Comparison of ENCODE assay signal across 8 mouse cellular contexts in the genomic region with DNA sequence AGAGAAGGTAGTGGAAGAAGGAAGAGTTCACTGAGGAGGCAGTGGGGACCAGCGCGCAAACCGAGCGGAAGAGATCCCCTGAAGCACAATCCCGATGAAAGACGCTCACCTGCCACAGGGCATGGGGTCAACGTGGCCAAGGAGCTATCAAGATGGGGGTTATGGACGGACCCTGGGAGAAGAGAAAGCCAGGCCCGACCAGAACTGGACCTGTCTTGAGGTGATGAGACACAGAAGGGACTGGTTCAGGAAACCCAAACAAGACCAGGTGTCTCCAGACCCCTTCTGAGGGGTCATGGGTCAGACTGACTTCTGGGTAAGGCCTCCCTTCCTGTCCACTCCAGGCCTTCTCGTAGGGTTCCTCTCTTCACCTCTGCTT. TPM values are rescaled to one million over a fixed set of nuclear protein-coding genes. Genes with fewer than 3 reads are reported as not detected.
DNase-seq lines count a peak whose midpoint lies in the region; ATAC-seq and TF ChIP-seq lines count a peak whose summit lies in the region.

No protein-coding gene starts in this region.

- DNase-seq in heart, postnatal 36 days, result no peak
- DNase-seq in MEL (ENCODE audit: low read depth, low spot score), result no peak
- DNase-seq in hindbrain, embryonic 11.5 days (ENCODE audit: low spot score), result no peak
- no peak for DNase-seq in midbrain, embryonic 11.5 days (ENCODE audit: low spot score, missing footprints)
- DNase-seq in c-Kit-positive CD71-positive TER-119-positive erythroid progenitor cells, embryonic 14.5 days (ENCODE audit: low spot score), result no peak
- DNase-seq in left cerebral cortex, postnatal 4 days, result no peak
- no peak for DNase-seq in adrenal gland, postnatal 10 days

- H3K27me3 ChIP-seq in heart, embryonic 15.5 days, result no peaks in the 10 kb centered on the region
- no peaks in the 10 kb centered on the region for H3K27me3 ChIP-seq in MEL (ENCODE audit: control insufficient read depth in 1 of 2, insufficient read depth in 2 of 2, low read length in 2 of 2)
- H3K27me3 ChIP-seq in hindbrain, embryonic 11.5 days (ENCODE audit: control insufficient read depth, insufficient read depth, low read length), result no peaks in the 10 kb centered on the region
- no peaks in the 10 kb centered on the region for H3K27me3 ChIP-seq in midbrain, embryonic 11.5 days (ENCODE audit: control insufficient read depth, insufficient read depth, low read length)

- peaks cover 34% of the 10 kb centered on the region for H3K36me3 ChIP-seq in heart, embryonic 15.5 days
- peaks cover 2% of the 10 kb centered on the region in 2 experiments; a peak in 2 of 4 replicates for H3K36me3 ChIP-seq in MEL (ENCODE audit: control insufficient read depth in 1 of 2, insufficient read depth in 2 of 2, low read length in 2 of 2)
- no peaks in the 10 kb centered on the region for H3K36me3 ChIP-seq in hindbrain, embryonic 11.5 days (ENCODE audit: control insufficient read depth, insufficient read depth, low read length)
- H3K36me3 ChIP-seq in midbrain, embryonic 11.5 days (ENCODE audit: control insufficient read depth, insufficient read depth, low read length), result peaks cover 4% of the 10 kb centered on the region; the same call in 1 of the 2 replicates

- 5% methylated on average over 10 of the region's 10 CpGs for WGBS in heart, embryonic 15.5 days
- WGBS in hindbrain, embryonic 11.5 days, result 12% methylated on average over 10 of the region's 10 CpGs
- WGBS in midbrain, embryonic 11.5 days, result 11% methylated on average over 10 of the region's 10 CpGs

- peaks cover 4% of the 10 kb centered on the region for H3K79me2 ChIP-seq in MEL (ENCODE audit: control insufficient read depth, insufficient read depth, low read length, poor library complexity)

- no peak for TF ChIP-seq POLR2A in MEL (IDR thresholded peaks at IDR 0.05; ENCODE audit: control insufficient read depth in 1 of 2, insufficient read depth in 1 of 2, low read depth in 1 of 2, low read length in 2 of 2, poor library complexity in 1 of 2)

- peak overlapping the region; percentile 99 for H3K4me3 ChIP-seq in heart, embryonic 15.5 days
- H3K4me3 ChIP-seq in MEL (ENCODE audit: control insufficient read depth in 1 of 2, insufficient read depth in 1 of 2, low read depth in 2 of 2, low read length in 2 of 2), result peak overlapping the region; percentile 90 to 92
- peak overlapping the region; percentile 91 for H3K4me3 ChIP-seq in hindbrain, embryonic 11.5 days (ENCODE audit: low read depth, low read length)
- H3K4me3 ChIP-seq in midbrain, embryonic 11.5 days (ENCODE audit: low read depth, low read length), result peak overlapping the region; percentile 94

- intact Hi-C loops in heart, postnatal 36 days (cut with DNase I), result loop anchor here (1.0 to 2.0 kb wide), 2 partner anchors 23 to 43 kb away; a partner anchor contains a TSS
- intact Hi-C loops in left cerebral cortex, postnatal 4 days (cut with DNase I), result no loop called here

- no peak for ATAC-seq in heart, embryonic 15.5 days (replicated peaks; ENCODE audit: insufficient number of reproducible peaks, insufficient read depth, low FRiP score, low read depth)
- ATAC-seq in hindbrain, embryonic 11.5 days (ENCODE audit: low FRiP score), result no peak; the same call in 1 of the 2 replicates
- no peak; the same call in 1 of the 2 replicates for ATAC-seq in midbrain, embryonic 11.5 days (ENCODE audit: low FRiP score)

- H3K9me3 ChIP-seq in heart, embryonic 15.5 days (replicated peaks), result no peaks in the 10 kb centered on the region
- H3K9me3 ChIP-seq in MEL (replicated peaks; ENCODE audit: insufficient read depth, low read length), result no peaks in the 10 kb centered on the region
- H3K9me3 ChIP-seq in hindbrain, embryonic 11.5 days (ENCODE audit: control insufficient read depth, low read length), result no peaks in the 10 kb centered on the region
- H3K9me3 ChIP-seq in midbrain, embryonic 11.5 days (ENCODE audit: control insufficient read depth, low read length), result no peaks in the 10 kb centered on the region

- peak overlapping the region; percentile 88 for H3K4me2 ChIP-seq in heart, embryonic 15.5 days
- peak overlapping the region; percentile 86 for H3K4me2 ChIP-seq in hindbrain, embryonic 11.5 days (replicated peaks; ENCODE audit: low read depth, low read length)
- peak overlapping the region; percentile 86 for H3K4me2 ChIP-seq in midbrain, embryonic 11.5 days

- peak overlapping the region; percentile 88 for H3K27ac ChIP-seq in heart, embryonic 15.5 days
- no peak overlapping the region; the same call in 1 of the 2 replicates for H3K27ac ChIP-seq in MEL (ENCODE audit: control insufficient read depth, low read depth, low read length)
- peak overlapping the region; percentile 82; the same call in 1 of the 2 replicates for H3K27ac ChIP-seq in hindbrain, embryonic 11.5 days (ENCODE audit: low read depth, low read length)
- H3K27ac ChIP-seq in midbrain, embryonic 11.5 days (ENCODE audit: low read depth, low read length), result peak overlapping the region; percentile 35; the same call in 1 of the 2 replicates

- H3K4me1 ChIP-seq in heart, embryonic 15.5 days (replicated peaks), result peaks cover 12% of the 10 kb centered on the region
- H3K4me1 ChIP-seq in MEL (ENCODE audit: control insufficient read depth in 1 of 2, insufficient read depth in 2 of 2, low read length in 2 of 2), result peaks cover 0 to 5% of the 10 kb centered on the region in 2 experiments; a peak in 1 of 4 replicates
- 0 out of 2 replicates have a peak, but pooled peaks cover 2% of the 10 kb centered on the region for H3K4me1 ChIP-seq in hindbrain, embryonic 11.5 days (replicated peaks; ENCODE audit: control insufficient read depth, insufficient read depth, low read length)
- peaks cover 7% of the 10 kb centered on the region; the same call in 1 of the 2 replicates for H3K4me1 ChIP-seq in midbrain, embryonic 11.5 days (ENCODE audit: control insufficient read depth, insufficient read depth, low read length)

- TF ChIP-seq RAD21 in MEL (IDR thresholded peaks at IDR 0.05; ENCODE audit: low read depth, low read length), result no peak

- no peak for TF ChIP-seq CTCF in MEL (IDR thresholded peaks at IDR 0.05 in 2 of 3, conservative IDR thresholded peaks at IDR 0.05 in 1 of 3; ENCODE audit: control insufficient read depth in 1 of 3, insufficient read depth in 1 of 3, low read depth in 2 of 3, low read length in 3 of 3, poor library complexity in 1 of 3, severe bottlenecking in 1 of 3)

- peak overlapping the region; percentile 95 for H3K9ac ChIP-seq in heart, embryonic 15.5 days
- H3K9ac ChIP-seq in MEL (ENCODE audit: control insufficient read depth, low read depth, low read length, poor library complexity, severe bottlenecking), result peak overlapping the region; percentile 67
- H3K9ac ChIP-seq in hindbrain, embryonic 11.5 days (ENCODE audit: low read depth, low read length), result peak overlapping the region; percentile 87
- peak overlapping the region; percentile 85 for H3K9ac ChIP-seq in midbrain, embryonic 11.5 days (ENCODE audit: low read length)

- TF ChIP-seq EP300 in MEL (IDR thresholded peaks at IDR 0.05; ENCODE audit: low read depth in 1 of 2, low read length in 2 of 2), result no peak

TF ChIP-seq in MEL, 35 proteins besides CTCF, POLR2A, EP300 and RAD21 (continues in another document):
- no peak for TF ChIP-seq SIN3A (IDR thresholded peaks at IDR 0.05; ENCODE audit: low read length)

RNA-seq across cellular contexts. Expression of a gene that starts 23.5 kb away (rescaled TPM):
- 65.2 and 73.5 TPM in 2 replicates for polyA plus RNA-seq in heart, embryonic 15.5 days (2015; fragmentation: Nextera tagmentation; extraction: Ambion mirVana)
- 100 to 1,000 TPM; 111 to 123 TPM for total RNA-seq in heart, postnatal 36 days (2021)
- total RNA-seq in MEL (2012; rRNA removed), result 46.9 and 47.6 TPM in 2 replicates
- polyA plus RNA-seq in MEL (2012; ENCODE audit: insufficient read depth in 1 of 2, insufficient read length in 2 of 2, low read depth in 1 of 2, low replicate concordance in 2 of 2, missing spikeins in 1 of 2), result 10 to 100 TPM in 1 of 2 experiments, not detected in 1; 50.1 TPM
- polyA plus RNA-seq in hindbrain, embryonic 11.5 days (2014; fragmentation: Nextera tagmentation; extraction: Ambion mirVana), result 97.5 and 97.6 TPM in 2 replicates
- 97.2 and 103 TPM in 2 replicates for polyA plus RNA-seq in midbrain, embryonic 11.5 days (2014; fragmentation: Nextera tagmentation; extraction: Ambion mirVana)
- 100 to 1,000 TPM; 210 to 221 TPM for total RNA-seq in left cerebral cortex, postnatal 4 days (2021)
- total RNA-seq in adrenal gland, postnatal 10 days (2021), result 100 to 1,000 TPM; 134 to 148 TPM

RNA-seq across cellular contexts. Expression of a gene that starts 43.0 kb away (rescaled TPM):
- polyA plus RNA-seq in heart, embryonic 15.5 days (2015; fragmentation: Nextera tagmentation; extraction: Ambion mirVana), result 11.5 and 13.4 TPM in 2 replicates
- 10 to 100 TPM; 15.8 to 20.6 TPM for total RNA-seq in heart, postnatal 36 days (2021)
- total RNA-seq in MEL (2012; rRNA removed), result 15.5 and 21.5 TPM in 2 replicates
- 10 to 100 TPM in 1 of 2 experiments, not detected in 1; 23.8 TPM for polyA plus RNA-seq in MEL (2012; ENCODE audit: insufficient read depth in 1 of 2, insufficient read length in 2 of 2, low read depth in 1 of 2, low replicate concordance in 2 of 2, missing spikeins in 1 of 2)
- 18.4 and 20.2 TPM in 2 replicates for polyA plus RNA-seq in hindbrain, embryonic 11.5 days (2014; fragmentation: Nextera tagmentation; extraction: Ambion mirVana)
- polyA plus RNA-seq in midbrain, embryonic 11.5 days (2014; fragmentation: Nextera tagmentation; extraction: Ambion mirVana), result 17.0 and 20.9 TPM in 2 replicates
- total RNA-seq in left cerebral cortex, postnatal 4 days (2021), result 10 to 100 TPM; 21.1 to 24.0 TPM
- 10 to 100 TPM; 12.7 to 13.3 TPM for total RNA-seq in adrenal gland, postnatal 10 days (2021)

RNA-seq across cellular contexts. Expression of a gene that starts 48.7 kb away (rescaled TPM):
- 38.6 and 42.3 TPM in 2 replicates for polyA plus RNA-seq in heart, embryonic 15.5 days (2015; fragmentation: Nextera tagmentation; extraction: Ambion mirVana)
- total RNA-seq in heart, postnatal 36 days (2021), result 10 to 100 TPM; 32.0 to 34.4 TPM
- 22.9 and 28.4 TPM in 2 replicates for total RNA-seq in MEL (2012; rRNA removed)
- polyA plus RNA-seq in MEL (2012; ENCODE audit: insufficient read depth in 1 of 2, insufficient read length in 2 of 2, low read depth in 1 of 2, low replicate concordance in 2 of 2, missing spikeins in 1 of 2), result 100 to 1,000 TPM in 1 of 2 experiments, 10 to 100 TPM in 1; 25.4 to 145 TPM
- polyA plus RNA-seq in hindbrain, embryonic 11.5 days (2014; fragmentation: Nextera tagmentation; extraction: Ambion mirVana), result 73.1 and 82.3 TPM in 2 replicates
- polyA plus RNA-seq in midbrain, embryonic 11.5 days (2014; fragmentation: Nextera tagmentation; extraction: Ambion mirVana), result 64.6 and 81.3 TPM in 2 replicates
- total RNA-seq in left cerebral cortex, postnatal 4 days (2021), result 10 to 100 TPM; 86.1 to 96.9 TPM
- total RNA-seq in adrenal gland, postnatal 10 days (2021), result 10 to 100 TPM; 45.0 to 46.0 TPM

RNA-seq across cellular contexts. Expression of a gene that starts 49.4 kb away (rescaled TPM):
- 30.0 and 30.9 TPM in 2 replicates for polyA plus RNA-seq in heart, embryonic 15.5 days (2015; fragmentation: Nextera tagmentation; extraction: Ambion mirVana)
- total RNA-seq in heart, postnatal 36 days (2021), result 10 to 100 TPM; 26.1 to 31.3 TPM
- total RNA-seq in MEL (2012; rRNA removed), result 17.7 and 21.5 TPM in 2 replicates
- 10 to 100 TPM in 1 of 2 experiments, not detected in 1; 36.0 TPM for polyA plus RNA-seq in MEL (2012; ENCODE audit: insufficient read depth in 1 of 2, insufficient read length in 2 of 2, low read depth in 1 of 2, low replicate concordance in 2 of 2, missing spikeins in 1 of 2)
- 34.9 and 40.9 TPM in 2 replicates for polyA plus RNA-seq in hindbrain, embryonic 11.5 days (2014; fragmentation: Nextera tagmentation; extraction: Ambion mirVana)
- 32.9 and 37.8 TPM in 2 replicates for polyA plus RNA-seq in midbrain, embryonic 11.5 days (2014; fragmentation: Nextera tagmentation; extraction: Ambion mirVana)
- 10 to 100 TPM; 69.5 to 90.3 TPM for total RNA-seq in left cerebral cortex, postnatal 4 days (2021)
- 10 to 100 TPM; 41.3 to 51.6 TPM for total RNA-seq in adrenal gland, postnatal 10 days (2021)
